Mouse (Mus musculus): ENCODE measurements around the gene Enkd1.

GRCm38 (mm10) chr8:105690978-105691377, 17.0 kb downstream of the Enkd1 start:
- no peak for TF ChIP-seq CHD2 (IDR thresholded peaks at IDR 0.05; ENCODE audit: low read depth, low read length)
- TF ChIP-seq HCFC1 (IDR thresholded peaks at IDR 0.05; ENCODE audit: borderline replicate concordance, insufficient read depth, low read length) = no peak
- TF ChIP-seq ZC3H11A (IDR thresholded peaks at IDR 0.05; ENCODE audit: borderline replicate concordance, low read depth, low read length) = no peak
